Mouse (Mus musculus) intestine, embryonic 14.5 days (tissue): Measurements from ENCODE around the gene Lyve1. TPM values are rescaled to one million over a fixed set of nuclear protein-coding genes. Genes with fewer than 3 reads are reported as not detected.

Source experiments
- microRNA-seq: library from miRNA; unstranded; fragments of <30 nt; microRNA quantifications from one replicate; pipeline ENCODE4, GENCODE M21; 2016
- polyA plus RNA-seq: library from polyadenylated mRNA; unstranded; fragments of >200 nt; fragmentation: Nextera tagmentation; extraction: Ambion mirVana; gene quantifications from 2 replicates; pipeline ENCODE4 v1.2.1, GENCODE M21; 2014

Lyve1 gene
- polyA plus RNA-seq, 1 experiment from 2014 or later: 10.3 TPM

Small RNA genes lying within 50 kb of the gene (microRNA-seq; reads per million reads assigned to microRNA genes)
- not detected for gene Gm47282

Other genes with a start within 250 kb of the Lyve1 start
- gene Sbf2, start 248.3 kb downstream of the Lyve1 start, polyA plus RNA-seq: 37.6 and 39.8 TPM in 2 replicates
- 1.5 and 2.1 TPM in 2 replicates for gene Adm, start 235.6 kb downstream of the Lyve1 start, polyA plus RNA-seq
- 1.3 and 1.9 TPM in 2 replicates for gene Ampd3, start 95.0 kb downstream of the Lyve1 start, polyA plus RNA-seq
- gene Rnf141, start 18.8 kb downstream of the Lyve1 start, polyA plus RNA-seq: 40.8 and 41.2 TPM in 2 replicates
- 33.1 and 33.4 TPM in 2 replicates for gene Mrvi1, start 119.2 kb upstream of the Lyve1 start, polyA plus RNA-seq
- 54.0 and 61.2 TPM in 2 replicates for gene Ctr9, start 165.7 kb upstream of the Lyve1 start, polyA plus RNA-seq
- 833 and 948 TPM in 2 replicates for gene Eif4g2, start 219.8 kb upstream of the Lyve1 start, polyA plus RNA-seq